Mouse (Mus musculus): ENCODE measurements at regions not wholly inside any gene's neighbourhood (a gene's known extent, or its start where the extent isn't known, plus 50 kb on each side); places are given as distances from the start of the nearest gene placed in this dataset.

DNA sequence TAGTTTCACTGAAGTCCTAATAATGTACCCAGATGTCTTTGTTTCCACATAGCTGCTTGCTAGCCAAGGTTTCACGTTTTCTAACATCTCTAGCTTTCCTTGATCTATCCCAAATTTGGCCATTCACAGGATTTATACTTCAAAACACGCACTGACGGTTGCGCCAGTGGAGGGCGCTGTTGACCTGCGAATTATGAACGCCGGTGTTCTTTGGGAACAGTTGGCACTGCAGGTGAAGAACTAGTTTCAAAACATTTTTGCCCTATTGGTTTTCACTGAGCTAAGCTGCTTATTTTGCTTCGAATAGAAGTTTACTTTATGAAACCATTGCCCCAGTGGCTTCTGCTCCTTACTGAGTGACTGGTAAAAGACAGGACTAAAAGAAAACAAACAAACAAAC, 76.7 kb upstream of the Slitrk3 start:
- DNase-seq: peak; percentile 17

DNA sequence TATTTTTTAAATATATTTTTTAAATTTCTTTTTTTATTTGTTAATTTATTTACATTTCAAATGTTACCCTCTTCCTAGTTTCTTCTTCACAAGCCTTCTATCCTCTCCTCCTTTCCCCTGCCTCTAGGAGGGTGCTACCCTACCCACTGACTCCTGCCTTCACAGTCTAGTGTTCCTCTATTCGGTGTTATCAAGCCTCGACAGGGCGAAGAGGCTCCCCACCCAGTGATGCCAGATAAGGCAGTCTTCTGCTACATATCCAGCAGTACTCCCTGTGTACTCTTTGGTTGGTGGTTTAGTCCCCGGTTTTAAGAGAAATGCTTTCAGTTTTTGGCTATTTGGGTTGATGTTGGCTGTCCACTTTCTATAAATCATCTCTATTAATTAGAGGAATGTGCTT, 67.5 kb upstream of the Slitrk3 start:
- no peak for DNase-seq

DNA sequence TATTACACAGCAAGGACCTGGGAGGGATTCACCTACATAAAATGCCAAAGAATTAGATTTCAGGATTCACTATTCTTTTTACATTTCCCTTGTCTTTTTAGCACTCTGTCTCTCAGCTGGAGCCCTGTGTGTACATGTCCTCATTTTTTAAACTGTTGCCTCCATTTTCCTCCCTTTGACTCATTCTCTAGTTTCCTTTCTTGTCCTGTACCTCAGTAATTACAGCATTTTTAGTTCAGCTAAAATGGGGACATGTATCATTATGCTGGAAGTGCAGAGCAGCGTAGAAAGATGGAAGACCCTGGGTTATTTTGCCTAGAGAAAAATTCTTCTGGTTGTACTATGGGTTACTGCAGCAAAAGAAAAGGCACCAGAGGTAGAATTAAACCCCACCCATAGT, 51.5 kb upstream of the Slitrk3 start:
- no peak for DNase-seq

All from kidney, adult 9 months (tissue).